Mouse (Mus musculus) effector memory CD4-positive, alpha-beta T cell, adult 5 months (primary cell): Measurements from ENCODE around the gene D230025D16Rik. TPM values are rescaled to one million over a fixed set of nuclear protein-coding genes. Genes with fewer than 3 reads are reported as not detected.

Experiments used
- polyA plus RNA-seq: library from polyadenylated mRNA; unstranded; fragments of 100-300 nt; shearing (Covaris generic); gene quantifications from one replicate; pipeline ENCODE4 v1.2.1, GENCODE M21; 2017

Gene D230025D16Rik
- polyA plus RNA-seq = 19.4 TPM

GRCm38 (mm10) chr8:105224413-105225271 lies at the start of gene D230025D16Rik:
D230025D16Rik (plus strand) TSS chr8:105225145.

DNA sequence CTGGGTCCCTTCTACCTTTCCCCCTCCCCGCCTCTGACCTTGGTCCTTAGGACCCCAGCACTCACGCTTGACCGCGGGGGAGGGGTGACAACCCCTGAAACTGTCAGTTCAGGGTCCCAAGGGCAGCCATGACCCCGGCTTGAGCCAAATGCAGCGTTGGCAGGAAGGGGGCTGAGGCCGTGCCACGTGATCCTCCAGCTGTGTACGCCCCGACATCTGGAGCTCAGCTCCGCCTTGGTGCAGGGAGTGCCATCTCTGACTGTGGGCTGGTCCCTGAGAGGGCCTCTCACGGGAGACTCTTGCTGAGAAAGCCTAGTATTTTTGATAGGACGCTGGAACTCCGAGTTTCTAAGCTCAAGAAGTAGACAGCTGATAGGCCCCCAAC lies 30.0 kb downstream of the D230025D16Rik start, which contains the start of gene B3gnt9:
Gene B3gnt9 (minus strand): TSS at position 188 of the 385 bp plus-strand sequence.

DNA sequence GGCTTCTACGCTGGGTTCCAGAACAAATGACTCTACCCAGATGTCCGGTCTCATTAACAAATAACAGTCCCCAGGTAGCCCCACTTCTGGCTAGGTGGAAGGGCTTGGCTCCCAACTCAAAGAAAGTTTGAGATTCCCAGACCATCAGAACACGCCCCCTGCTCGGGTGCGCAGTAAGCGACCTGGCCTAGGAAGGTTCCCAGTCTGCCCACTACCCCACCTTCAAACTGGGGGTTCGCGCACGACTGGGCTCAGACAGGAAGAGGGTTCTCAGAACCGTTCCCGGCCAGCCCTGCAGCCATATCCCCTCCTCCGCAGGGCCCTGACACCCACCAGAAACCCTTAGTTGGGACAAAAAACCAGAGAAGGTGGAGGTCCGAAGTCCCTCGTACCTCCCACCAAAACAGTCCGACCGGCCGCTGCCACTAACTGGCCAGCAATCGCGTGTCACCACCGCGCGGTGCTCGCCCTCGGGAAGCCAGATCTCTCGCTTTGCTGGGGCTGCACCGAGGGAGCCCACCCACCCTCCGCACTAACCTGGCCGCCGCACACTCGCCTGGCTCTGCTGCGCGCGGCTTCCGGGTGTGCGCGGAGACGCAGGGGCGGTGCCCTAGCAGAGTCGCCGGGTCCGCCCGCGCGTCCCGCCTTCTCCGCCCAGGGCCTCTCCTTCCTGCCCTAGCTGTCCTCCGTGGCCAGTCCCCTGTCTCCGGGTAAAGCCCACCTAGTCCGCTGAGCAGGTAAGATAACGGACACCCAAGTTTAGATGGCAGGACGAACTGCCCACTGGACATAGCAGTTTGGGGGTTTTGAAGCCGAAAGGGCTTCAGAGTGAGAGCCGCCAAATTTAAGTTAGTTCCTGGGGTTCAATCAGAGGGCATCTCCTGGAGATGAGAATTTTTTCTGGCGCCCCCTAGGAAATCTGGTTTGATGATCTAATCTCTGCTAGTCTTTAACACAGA lies 39.4 kb downstream of the D230025D16Rik start, which contains the start of the genes Tradd and Fbxl8:
Gene Tradd (minus strand): TSS at position 586 of the 959 bp plus-strand sequence.
Gene Fbxl8 (plus strand): TSS at position 625 of the 959 bp plus-strand sequence.

DNA sequence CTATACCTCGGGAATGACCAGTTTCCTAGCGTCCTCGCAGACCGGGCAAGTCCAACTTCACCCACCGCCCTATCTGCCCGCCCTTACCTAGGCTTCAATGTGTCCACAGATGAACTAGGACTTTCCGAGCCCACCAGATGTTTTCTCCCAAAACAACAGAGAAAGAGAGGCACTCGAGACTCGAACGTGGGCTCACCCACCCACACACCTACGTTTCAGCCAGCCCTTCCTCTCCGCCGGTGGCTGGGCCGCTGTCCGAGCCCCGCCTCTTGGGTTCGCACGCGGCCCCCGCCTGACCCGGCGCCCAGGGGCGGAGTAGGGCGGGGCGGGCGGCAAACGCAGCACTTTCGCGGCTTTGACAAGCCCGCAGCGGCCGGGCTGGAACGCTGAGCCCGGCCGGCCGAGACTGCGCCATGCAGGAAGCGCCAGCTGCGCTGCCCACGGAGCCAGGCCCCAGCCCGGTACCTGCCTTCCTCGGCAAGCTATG lies 44.6 kb downstream of the D230025D16Rik start, which contains the start of gene Hsf4:
Gene Hsf4 (plus strand): TSS at position 341 of the 487 bp plus-strand sequence.

GRCm38 (mm10) chr8:105275840-105276239 lies 50.9 kb downstream of the D230025D16Rik start, which contains the start of gene Nol3:
Nol3 (plus strand) TSS chr8:105276140.

GRCm38 (mm10) chr8:105289805-105290460 lies 65.0 kb downstream of the D230025D16Rik start, which contains the start of gene 4931428F04Rik:
4931428F04Rik (minus strand) TSS chr8:105289864.

DNA sequence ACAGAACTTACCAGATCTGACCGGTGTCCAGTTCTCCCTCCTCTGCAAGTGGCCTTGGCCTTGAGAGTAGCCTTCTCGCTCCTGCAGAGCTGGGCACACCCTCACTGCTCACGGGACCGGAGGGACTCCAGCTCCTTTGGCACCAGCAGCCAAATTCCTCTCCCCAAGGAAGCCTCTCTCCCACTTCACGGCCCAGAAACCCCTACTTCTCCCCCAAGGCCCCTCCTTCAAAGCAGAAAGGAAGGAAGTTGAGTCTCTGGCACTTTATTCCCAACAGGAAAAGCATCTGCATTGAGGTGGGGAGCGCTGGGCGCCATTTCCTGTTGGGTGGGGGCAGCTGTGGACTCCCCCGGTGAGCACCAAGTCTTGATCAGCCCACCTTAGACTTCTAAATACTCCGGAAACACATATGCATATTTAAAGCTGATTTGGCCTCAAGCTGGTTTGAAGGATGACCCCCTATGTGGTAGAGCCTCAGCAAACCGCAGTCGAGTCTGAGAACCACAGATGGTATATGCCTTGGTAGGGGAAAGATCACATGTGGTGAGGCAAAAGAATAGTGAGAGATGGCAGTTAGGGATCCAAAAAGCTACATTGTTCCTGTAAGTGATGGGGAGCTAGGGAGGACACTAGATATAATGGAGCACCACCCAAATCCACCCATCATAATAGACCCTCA lies 71.1 kb downstream of the D230025D16Rik start, which contains the start of gene Exoc3l:
Gene Exoc3l (minus strand): TSS at position 207 of the 679 bp plus-strand sequence.

GRCm38 (mm10) chr8:105297511-105298192 lies 72.7 kb downstream of the D230025D16Rik start, which contains the start of gene E2f4:
E2f4 (plus strand) TSS chr8:105297663.

Other genes with a start within 250 kb of the D230025D16Rik start
- not detected for gene Ces2h, start 224.3 kb upstream of the D230025D16Rik start, polyA plus RNA-seq
- not detected for gene Ces3a, start 176.5 kb upstream of the D230025D16Rik start, polyA plus RNA-seq
- gene Ces3b, start 141.4 kb upstream of the D230025D16Rik start, polyA plus RNA-seq = not detected
- not detected for gene Ces4a, start 93.3 kb upstream of the D230025D16Rik start, polyA plus RNA-seq
- gene Cbfb, start 54.5 kb upstream of the D230025D16Rik start, polyA plus RNA-seq = 91.0 TPM
- 0.67 TPM for gene B3gnt9, start 30.0 kb downstream of the D230025D16Rik start, polyA plus RNA-seq
- 46.7 TPM for gene Tradd, start 39.5 kb downstream of the D230025D16Rik start, polyA plus RNA-seq
- 9.4 TPM for gene Fbxl8, start 39.5 kb downstream of the D230025D16Rik start, polyA plus RNA-seq
- gene Hsf4, start 44.7 kb downstream of the D230025D16Rik start, polyA plus RNA-seq = 2.4 TPM
- not detected for gene Nol3, start 51.0 kb downstream of the D230025D16Rik start, polyA plus RNA-seq
- gene 4931428F04Rik, start 64.7 kb downstream of the D230025D16Rik start, polyA plus RNA-seq = 2.6 TPM
- 1.3 TPM for gene Exoc3l, start 71.0 kb downstream of the D230025D16Rik start, polyA plus RNA-seq
- 134 TPM for gene E2f4, start 72.5 kb downstream of the D230025D16Rik start, polyA plus RNA-seq
- 5.1 TPM for gene Elmo3, start 80.5 kb downstream of the D230025D16Rik start, polyA plus RNA-seq
- gene Lrrc29, start 101.1 kb downstream of the D230025D16Rik start, polyA plus RNA-seq = 1.1 TPM
- 54.6 TPM for gene Tmem208, start 101.2 kb downstream of the D230025D16Rik start, polyA plus RNA-seq
- gene Fhod1, start 122.8 kb downstream of the D230025D16Rik start, polyA plus RNA-seq = 0.79 TPM
- 0.12 TPM for gene Slc9a5, start 123.7 kb downstream of the D230025D16Rik start, polyA plus RNA-seq
- gene Plekhg4, start 148.1 kb downstream of the D230025D16Rik start, polyA plus RNA-seq = not detected
- gene Kctd19, start 188.4 kb downstream of the D230025D16Rik start, polyA plus RNA-seq = not detected
- not detected for gene Lrrc36, start 188.4 kb downstream of the D230025D16Rik start, polyA plus RNA-seq
- gene Tppp3, start 246.4 kb downstream of the D230025D16Rik start, polyA plus RNA-seq = 1.8 TPM